Mouse (Mus musculus) erythroblast, embryonic 14.5 days (primary cell): ENCODE measurements at regions not wholly inside any gene's neighbourhood (a gene's known extent, or its start where the extent isn't known, plus 50 kb on each side); places are given as distances from the start of the nearest gene placed in this dataset.

Source experiments
- GATA1 ChIP-seq: IDR thresholded peaks from 2 replicates; pipeline ENCODE4 v1.6.1; 2012; ENCODE audit warnings: low read length, inconsistent platforms, mixed read lengths
- TAL1 ChIP-seq: IDR thresholded peaks from 3 replicates; pipeline ENCODE4 v1.6.1; 2012; ENCODE audit warnings: low read length, inconsistent platforms, mixed read lengths

GRCm38 (mm10) chr4:55815832-55816231 lies 283.6 kb upstream of the Klf4 start:
- no peak for TF ChIP-seq GATA1
- no peak for TF ChIP-seq TAL1
